Mouse (Mus musculus): ENCODE data around the gene Shbg. TPM values are rescaled to one million over a fixed set of nuclear protein-coding genes. Genes with fewer than 3 reads are reported as not detected.

Shbg gene
- polyA plus RNA-seq, 1 experiment from 2014 or later = not detected

DNA sequence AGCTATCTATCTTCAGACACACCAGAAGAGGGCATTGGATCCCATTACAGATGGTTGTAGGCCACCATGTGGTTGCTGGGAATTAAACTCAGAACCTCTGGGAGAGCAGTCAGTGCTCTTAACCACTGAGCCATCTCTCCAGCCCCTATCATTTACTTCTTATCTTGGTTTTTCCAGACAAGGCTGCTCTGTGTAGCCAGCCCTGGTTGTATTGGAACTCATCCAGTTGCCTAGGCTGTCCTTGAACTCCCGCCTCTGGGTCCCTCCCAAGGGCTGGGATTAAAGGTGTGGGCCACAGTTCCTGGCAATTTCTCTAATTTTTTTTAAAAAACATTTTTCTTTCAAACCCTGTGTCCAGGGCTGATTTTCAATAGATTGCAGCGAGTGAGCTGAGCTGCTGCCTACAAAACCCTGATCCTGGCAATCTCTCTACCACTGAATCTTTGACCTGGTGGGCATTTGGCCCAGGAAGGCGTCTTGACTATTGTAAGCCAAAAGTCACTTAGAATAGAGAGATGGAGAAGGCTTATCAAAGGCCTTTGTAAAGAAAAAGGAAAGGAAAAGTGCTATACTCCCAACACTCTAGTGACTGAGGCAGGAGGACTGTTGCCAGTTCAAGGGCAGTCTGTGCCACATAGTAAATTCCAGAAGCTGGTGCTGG is 43.6 kb upstream of the Shbg start:
- Histone ChIP-seq H3K36me3 (ENCODE audit: control insufficient read depth, insufficient read depth, low read length) (peaks cover 18% of the 10 kb centered on the region), H3K4me3 (ENCODE audit: low read depth, low read length) (peak overlapping the region; percentile 62), H3K27me3 (ENCODE audit: control insufficient read depth, insufficient read depth, low read depth, low read length) (no peaks in the 10 kb centered on the region), H3K9ac (ENCODE audit: low read depth, low read length) (peak overlapping the region; percentile 70), H3K9me3 (replicated peaks; ENCODE audit: control insufficient read depth, low read length, poor library complexity, severe bottlenecking) (no peaks in the 10 kb centered on the region), H3K27ac (ENCODE audit: low read length) (peak overlapping the region; percentile 93; the same call in 1 of the 2 replicates), H3K4me2 (ENCODE audit: low read length) (peak overlapping the region; percentile 57), H3K4me1 (ENCODE audit: control insufficient read depth, insufficient read depth, low read length) (peaks cover 15% of the 10 kb centered on the region)
- ATAC-seq = no peak
- WGBS = 72% methylated on average over 3 of the region's 3 CpGs

DNA sequence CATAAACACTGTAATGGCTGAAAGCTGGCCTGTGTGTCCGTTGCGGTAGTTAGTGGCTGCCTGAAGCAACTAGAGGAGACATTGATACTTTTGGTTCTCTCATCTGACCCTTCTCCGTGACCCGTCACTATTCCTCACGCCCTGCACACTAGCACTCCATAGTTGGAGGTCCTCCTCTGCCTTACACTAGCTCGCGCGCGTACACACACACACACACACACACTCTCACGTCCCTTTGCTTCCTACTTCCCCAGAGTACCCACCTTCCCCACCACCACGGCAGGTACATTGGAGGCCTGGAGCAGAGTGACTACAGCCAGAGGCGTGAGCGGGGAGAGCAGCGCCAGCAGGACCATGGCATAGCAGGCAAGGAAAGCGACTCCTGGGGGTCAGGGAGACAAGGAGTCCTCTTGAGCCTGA is 39.8 kb upstream of the Shbg start:
- no peak overlapping the region for H3K4me3 ChIP-seq (ENCODE audit: low read depth, low read length)
- H3K36me3 ChIP-seq (ENCODE audit: control insufficient read depth, insufficient read depth, low read length) = peaks cover 17% of the 10 kb centered on the region
- WGBS = 83% methylated on average over 15 of the region's 15 CpGs
- no peaks in the 10 kb centered on the region for H3K27me3 ChIP-seq (ENCODE audit: control insufficient read depth, insufficient read depth, low read depth, low read length)
- H3K9ac ChIP-seq (ENCODE audit: low read depth, low read length) = no peak overlapping the region
- no peak overlapping the region for H3K27ac ChIP-seq (ENCODE audit: low read length)
- no peak for ATAC-seq
- no peak overlapping the region for H3K4me2 ChIP-seq (ENCODE audit: low read length)
- H3K9me3 ChIP-seq (replicated peaks; ENCODE audit: control insufficient read depth, low read length, poor library complexity, severe bottlenecking) = no peaks in the 10 kb centered on the region
- peaks cover 16% of the 10 kb centered on the region for H3K4me1 ChIP-seq (ENCODE audit: control insufficient read depth, insufficient read depth, low read length)

GRCm38 (mm10) chr11:69656617-69657461 is 39.1 kb upstream of the Shbg start:
- Histone ChIP-seq H3K27me3 (ENCODE audit: control insufficient read depth, insufficient read depth, low read depth, low read length) (no peaks in the 10 kb centered on the region), H3K9me3 (replicated peaks; ENCODE audit: control insufficient read depth, low read length, poor library complexity, severe bottlenecking) (no peaks in the 10 kb centered on the region), H3K4me2 (ENCODE audit: low read length) (no peak overlapping the region), H3K36me3 (ENCODE audit: control insufficient read depth, insufficient read depth, low read length) (peaks cover 24% of the 10 kb centered on the region), H3K4me3 (ENCODE audit: low read depth, low read length) (no peak overlapping the region), H3K27ac (ENCODE audit: low read length) (no peak overlapping the region), H3K9ac (ENCODE audit: low read depth, low read length) (no peak overlapping the region), H3K4me1 (ENCODE audit: control insufficient read depth, insufficient read depth, low read length) (peaks cover 15% of the 10 kb centered on the region)
- no peak for ATAC-seq
- 81% methylated on average over 10 of the region's 10 CpGs for WGBS

- 84% methylated on average over 5 of the region's 5 CpGs for WGBS
These were observed 38.4 kb upstream of the Shbg start for GRCm38 (mm10) chr11:69656065-69656455.

GRCm38 (mm10) chr11:69655264-69656064 is 37.8 kb upstream of the Shbg start, which contains the start of gene Sox15:
TSS of gene Sox15 (plus strand) at chr11:69655314.
- Histone ChIP-seq H3K9ac (ENCODE audit: low read depth, low read length) (0 out of 2 replicates have a peak within 1 kb of the TSS, but pooled peaks have one; percentile 20), H3K4me2 (ENCODE audit: low read length) (no peak within 1 kb of the TSS), H3K27me3 (ENCODE audit: control insufficient read depth, insufficient read depth, low read depth, low read length) (no peaks in the 10 kb centered on the region), H3K27ac (ENCODE audit: low read length) (no peak within 1 kb of the TSS), H3K36me3 (ENCODE audit: control insufficient read depth, insufficient read depth, low read length) (peaks cover 37% of the 10 kb centered on the region), H3K9me3 (replicated peaks; ENCODE audit: control insufficient read depth, low read length, poor library complexity, severe bottlenecking) (no peaks in the 10 kb centered on the region), H3K4me1 (ENCODE audit: control insufficient read depth, insufficient read depth, low read length) (peaks cover 6% of the 10 kb centered on the region; the same call in 1 of the 2 replicates), H3K4me3 (ENCODE audit: low read depth, low read length) (no peak within 1 kb of the TSS; the same call in 1 of the 2 replicates)
- peak; percentile 52; the same call in 1 of the 2 replicates for ATAC-seq
- WGBS = 23% methylated on average over 34 of the region's 34 CpGs

More at GRCm38 (mm10) chr11:69656065-69656455, 38.4 kb upstream of the Shbg start:
- Histone ChIP-seq H3K27ac (ENCODE audit: low read length) (no peak overlapping the region), H3K9ac (ENCODE audit: low read depth, low read length) (no peak overlapping the region), H3K4me2 (ENCODE audit: low read length) (no peak overlapping the region), H3K4me3 (ENCODE audit: low read depth, low read length) (no peak overlapping the region), H3K9me3 (replicated peaks; ENCODE audit: control insufficient read depth, low read length, poor library complexity, severe bottlenecking) (no peaks in the 10 kb centered on the region), H3K36me3 (ENCODE audit: control insufficient read depth, insufficient read depth, low read length) (peaks cover 31% of the 10 kb centered on the region), H3K4me1 (ENCODE audit: control insufficient read depth, insufficient read depth, low read length) (peaks cover 8% of the 10 kb centered on the region; the same call in 1 of the 2 replicates), H3K27me3 (ENCODE audit: control insufficient read depth, insufficient read depth, low read depth, low read length) (no peaks in the 10 kb centered on the region)
- ATAC-seq = no peak

- Histone ChIP-seq H3K4me3 (ENCODE audit: low read depth, low read length) (no peak overlapping the region), H3K27me3 (ENCODE audit: control insufficient read depth, insufficient read depth, low read depth, low read length) (no peaks in the 10 kb centered on the region), H3K27ac (ENCODE audit: low read length) (no peak overlapping the region), H3K9ac (ENCODE audit: low read depth, low read length) (no peak overlapping the region), H3K36me3 (ENCODE audit: control insufficient read depth, insufficient read depth, low read length) (peaks cover 43% of the 10 kb centered on the region), H3K4me2 (ENCODE audit: low read length) (no peak overlapping the region), H3K9me3 (replicated peaks; ENCODE audit: control insufficient read depth, low read length, poor library complexity, severe bottlenecking) (no peaks in the 10 kb centered on the region), H3K4me1 (ENCODE audit: control insufficient read depth, insufficient read depth, low read length) (peaks cover 4% of the 10 kb centered on the region; the same call in 1 of the 2 replicates)
- 50% methylated on average over 9 of the region's 9 CpGs for WGBS
- ATAC-seq = no peak
These were observed 37.1 kb upstream of the Shbg start for GRCm38 (mm10) chr11:69654760-69655159.

DNA sequence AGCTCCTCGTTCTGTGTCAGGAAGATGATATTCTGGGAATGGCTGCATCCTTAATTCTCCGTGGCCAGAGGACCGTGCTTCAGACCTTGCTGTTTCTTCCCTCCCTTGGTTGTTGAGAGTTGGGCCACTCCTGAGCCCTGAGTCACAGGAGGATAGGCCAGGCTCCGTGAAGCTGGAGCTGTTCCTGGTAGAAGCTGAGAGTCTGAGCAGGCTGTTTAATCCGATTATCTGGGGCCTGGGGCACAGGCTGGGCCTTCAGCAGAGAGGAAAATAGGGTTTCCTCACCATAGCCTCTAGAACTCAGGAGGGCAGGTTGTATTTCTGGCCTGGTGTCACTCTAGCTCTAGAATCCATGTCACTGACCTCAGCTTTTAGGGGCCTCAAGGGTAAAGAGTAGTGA is 35.7 kb upstream of the Shbg start:
- peaks cover 4% of the 10 kb centered on the region; the same call in 1 of the 2 replicates for H3K4me1 ChIP-seq (ENCODE audit: control insufficient read depth, insufficient read depth, low read length)
- ATAC-seq = no peak
- H3K4me3 ChIP-seq (ENCODE audit: low read depth, low read length) = no peak overlapping the region
- no peaks in the 10 kb centered on the region for H3K27me3 ChIP-seq (ENCODE audit: control insufficient read depth, insufficient read depth, low read depth, low read length)
- no peak overlapping the region for H3K9ac ChIP-seq (ENCODE audit: low read depth, low read length)
- H3K27ac ChIP-seq (ENCODE audit: low read length) = no peak overlapping the region
- H3K4me2 ChIP-seq (ENCODE audit: low read length) = no peak overlapping the region
- WGBS = 44% methylated on average over 5 of the region's 5 CpGs
- peaks cover 43% of the 10 kb centered on the region for H3K36me3 ChIP-seq (ENCODE audit: control insufficient read depth, insufficient read depth, low read length)
- H3K9me3 ChIP-seq (replicated peaks; ENCODE audit: control insufficient read depth, low read length, poor library complexity, severe bottlenecking) = no peaks in the 10 kb centered on the region

GRCm38 (mm10) chr11:69645860-69646259 is 28.2 kb upstream of the Shbg start:
- 93% methylated on average over 5 of the region's 5 CpGs for WGBS
- no peak overlapping the region for H3K4me3 ChIP-seq (ENCODE audit: low read depth, low read length)
- no peak overlapping the region for H3K4me2 ChIP-seq (ENCODE audit: low read length)
- no peak for ATAC-seq
- H3K9ac ChIP-seq (ENCODE audit: low read depth, low read length) = no peak overlapping the region
- H3K27me3 ChIP-seq (ENCODE audit: control insufficient read depth, insufficient read depth, low read depth, low read length) = no peaks in the 10 kb centered on the region
- H3K36me3 ChIP-seq (ENCODE audit: control insufficient read depth, insufficient read depth, low read length) = peaks cover 34% of the 10 kb centered on the region
- H3K4me1 ChIP-seq (ENCODE audit: control insufficient read depth, insufficient read depth, low read length) = no peaks in the 10 kb centered on the region
- no peak overlapping the region for H3K27ac ChIP-seq (ENCODE audit: low read length)
- no peaks in the 10 kb centered on the region for H3K9me3 ChIP-seq (replicated peaks; ENCODE audit: control insufficient read depth, low read length, poor library complexity, severe bottlenecking)

All from midbrain, embryonic 16.5 days (tissue).